Mouse (Mus musculus): ENCODE results near the gene Pdlim1. TPM values are rescaled to one million over a fixed set of nuclear protein-coding genes. Genes with fewer than 3 reads are reported as not detected.

The Pdlim1 gene
- polyA plus RNA-seq, 1 experiment from 2014 or later, result 262 TPM

- no peak overlapping the region for H3K4me3 ChIP-seq
- peaks cover 12% of the 10 kb centered on the region for H3K4me1 ChIP-seq
- no peaks in the 10 kb centered on the region for H3K36me3 ChIP-seq
- H3K27ac ChIP-seq, result peak overlapping the region; percentile 89; the same call in 1 of the 2 replicates
- DNase-seq (ENCODE audit: low spot score), result no peak
- H3K27me3 ChIP-seq (ENCODE audit: insufficient read depth, poor library complexity, severe bottlenecking), result no peaks in the 10 kb centered on the region
- WGBS, result 86% methylated on average over 8 of the region's 8 CpGs
- H3K9me3 ChIP-seq, result no peaks in the 10 kb centered on the region
Measured at GRCm38 (mm10) chr19:40277494-40277893, 5.9 kb upstream of the Pdlim1 start.

- Histone ChIP-seq H3K36me3 (no peaks in the 10 kb centered on the region), H3K27me3 (ENCODE audit: insufficient read depth, poor library complexity, severe bottlenecking) (no peaks in the 10 kb centered on the region), H3K4me3 (no peak overlapping the region), H3K9me3 (no peaks in the 10 kb centered on the region), H3K27ac (0 out of 2 replicates have a peak overlapping the region, but pooled peaks have one; percentile 12), H3K4me1 (peaks cover 18% of the 10 kb centered on the region)
- DNase-seq (ENCODE audit: low spot score), result no peak
- WGBS, result 83% methylated on average over 14 of the region's 14 CpGs
Measured at GRCm38 (mm10) chr19:40275401-40276188, 4.0 kb upstream of the Pdlim1 start.

- H3K27me3 ChIP-seq (ENCODE audit: insufficient read depth, poor library complexity, severe bottlenecking), result no peaks in the 10 kb centered on the region
- H3K9me3 ChIP-seq, result no peaks in the 10 kb centered on the region
- H3K4me3 ChIP-seq, result no peak overlapping the region
- 41% methylated on average over 13 of the region's 13 CpGs for WGBS
- DNase-seq (ENCODE audit: low spot score), result no peak
- H3K4me1 ChIP-seq, result peaks cover 17% of the 10 kb centered on the region
- H3K27ac ChIP-seq, result no peak overlapping the region
- H3K36me3 ChIP-seq, result no peaks in the 10 kb centered on the region
Measured at GRCm38 (mm10) chr19:40272674-40273073, 1.0 kb upstream of the Pdlim1 start.

GRCm38 (mm10) chr19:40270351-40271307 lies 1.0 kb downstream of the Pdlim1 start:
- Histone ChIP-seq H3K4me3 (peak overlapping the region; percentile 86), H3K27me3 (ENCODE audit: insufficient read depth, poor library complexity, severe bottlenecking) (no peaks in the 10 kb centered on the region), H3K9me3 (no peaks in the 10 kb centered on the region), H3K4me1 (peaks cover 24% of the 10 kb centered on the region), H3K27ac (peak overlapping the region; percentile 95), H3K36me3 (peaks cover 2% of the 10 kb centered on the region; the same call in 1 of the 2 replicates)
- no peak for DNase-seq (ENCODE audit: low spot score)
- whole genome bisulfite sequencing, result 4% methylated on average over 63 of the region's 63 CpGs

GRCm38 (mm10) chr19:40269526-40269925 lies 2.1 kb downstream of the Pdlim1 start:
- peaks cover 6% of the 10 kb centered on the region; the same call in 1 of the 2 replicates for H3K36me3 ChIP-seq
- no peaks in the 10 kb centered on the region for H3K9me3 ChIP-seq
- peak overlapping the region; percentile 86 for H3K4me3 ChIP-seq
- H3K27me3 ChIP-seq (ENCODE audit: insufficient read depth, poor library complexity, severe bottlenecking), result no peaks in the 10 kb centered on the region
- WGBS, result 60% methylated on average over 5 of the region's 5 CpGs
- peaks cover 24% of the 10 kb centered on the region for H3K4me1 ChIP-seq
- DNase-seq (ENCODE audit: low spot score), result no peak
- 0 out of 2 replicates have a peak overlapping the region, but pooled peaks have one; percentile 42 for H3K27ac ChIP-seq

- WGBS, result 72% methylated on average over 3 of the region's 3 CpGs
- H3K4me3 ChIP-seq, result no peak overlapping the region
- no peak for DNase-seq (ENCODE audit: low spot score)
Measured at GRCm38 (mm10) chr19:40268493-40268892, 3.1 kb downstream of the Pdlim1 start.

GRCm38 (mm10) chr19:40267380-40267779 lies 4.3 kb downstream of the Pdlim1 start:
- no peak for DNase-seq (ENCODE audit: low spot score)
- H3K4me3 ChIP-seq, result no peak overlapping the region
- 90% methylated on average over 1 of the region's 1 CpGs for WGBS
- H3K4me1 ChIP-seq, result peaks cover 24% of the 10 kb centered on the region
- no peaks in the 10 kb centered on the region for H3K27me3 ChIP-seq (ENCODE audit: insufficient read depth, poor library complexity, severe bottlenecking)
- H3K27ac ChIP-seq, result peak overlapping the region; percentile 57
- no peaks in the 10 kb centered on the region for H3K9me3 ChIP-seq
- H3K36me3 ChIP-seq, result peaks cover 6% of the 10 kb centered on the region; the same call in 1 of the 2 replicates

More at GRCm38 (mm10) chr19:40268493-40268892, 3.1 kb downstream of the Pdlim1 start:
- H3K9me3 ChIP-seq, result no peaks in the 10 kb centered on the region
- no peaks in the 10 kb centered on the region for H3K27me3 ChIP-seq (ENCODE audit: insufficient read depth, poor library complexity, severe bottlenecking)
- H3K36me3 ChIP-seq, result peaks cover 6% of the 10 kb centered on the region; the same call in 1 of the 2 replicates
- peaks cover 24% of the 10 kb centered on the region for H3K4me1 ChIP-seq
- no peak overlapping the region for H3K27ac ChIP-seq

GRCm38 (mm10) chr19:40259485-40259884 lies 12.2 kb downstream of the Pdlim1 start:
- 48% methylated on average over 1 of the region's 1 CpGs for WGBS

GRCm38 (mm10) chr19:40257396-40257795 lies 14.2 kb downstream of the Pdlim1 start:
- Histone ChIP-seq H3K4me1 (peaks cover 64% of the 10 kb centered on the region), H3K36me3 (peaks cover 17% of the 10 kb centered on the region)

More at GRCm38 (mm10) chr19:40259485-40259884, 12.2 kb downstream of the Pdlim1 start:
- H3K36me3 ChIP-seq, result peaks cover 17% of the 10 kb centered on the region
- peaks cover 52% of the 10 kb centered on the region for H3K4me1 ChIP-seq
- H3K27ac ChIP-seq, result no peak overlapping the region
- H3K4me3 ChIP-seq, result no peak overlapping the region
- no peaks in the 10 kb centered on the region for H3K9me3 ChIP-seq
- no peaks in the 10 kb centered on the region for H3K27me3 ChIP-seq (ENCODE audit: insufficient read depth, poor library complexity, severe bottlenecking)
- no peak for DNase-seq (ENCODE audit: low spot score)

GRCm38 (mm10) chr19:40256376-40257050 lies 15.1 kb downstream of the Pdlim1 start:
- Histone ChIP-seq H3K27ac (no peak overlapping the region), H3K4me3 (no peak overlapping the region), H3K4me1 (peaks cover 62% of the 10 kb centered on the region), H3K9me3 (no peaks in the 10 kb centered on the region), H3K36me3 (peaks cover 17% of the 10 kb centered on the region; the same call in 1 of the 2 replicates), H3K27me3 (ENCODE audit: insufficient read depth, poor library complexity, severe bottlenecking) (no peaks in the 10 kb centered on the region)
- no peak for DNase-seq (ENCODE audit: low spot score)
- 56% methylated on average over 2 of the region's 2 CpGs for WGBS

More at GRCm38 (mm10) chr19:40257396-40257795, 14.2 kb downstream of the Pdlim1 start:
- Histone ChIP-seq H3K27me3 (ENCODE audit: insufficient read depth, poor library complexity, severe bottlenecking) (no peaks in the 10 kb centered on the region), H3K9me3 (no peaks in the 10 kb centered on the region), H3K4me3 (no peak overlapping the region), H3K27ac (peak overlapping the region; percentile 52; the same call in 1 of the 2 replicates)
- DNase-seq (ENCODE audit: low spot score), result no peak
- WGBS, result 48% methylated on average over 4 of the region's 4 CpGs

- Histone ChIP-seq H3K4me3 (no peak overlapping the region), H3K27me3 (ENCODE audit: insufficient read depth, poor library complexity, severe bottlenecking) (no peaks in the 10 kb centered on the region), H3K36me3 (peaks cover 23% of the 10 kb centered on the region; the same call in 1 of the 2 replicates), H3K27ac (no peak overlapping the region), H3K9me3 (no peaks in the 10 kb centered on the region), H3K4me1 (peaks cover 53% of the 10 kb centered on the region)
- DNase-seq (ENCODE audit: low spot score), result no peak
- 72% methylated on average over 1 of the region's 1 CpGs for WGBS
Measured at GRCm38 (mm10) chr19:40255561-40255960, 16.1 kb downstream of the Pdlim1 start.

GRCm38 (mm10) chr19:40254741-40255140 lies 16.9 kb downstream of the Pdlim1 start:
- Histone ChIP-seq H3K27ac (peak overlapping the region; percentile 52; the same call in 1 of the 2 replicates), H3K4me1 (peaks cover 50% of the 10 kb centered on the region), H3K9me3 (no peaks in the 10 kb centered on the region), H3K36me3 (peaks cover 23% of the 10 kb centered on the region; the same call in 1 of the 2 replicates), H3K27me3 (ENCODE audit: insufficient read depth, poor library complexity, severe bottlenecking) (no peaks in the 10 kb centered on the region), H3K4me3 (no peak overlapping the region)
- 80% methylated on average over 3 of the region's 3 CpGs for WGBS
- DNase-seq (ENCODE audit: low spot score), result no peak
